Mouse (Mus musculus): ENCODE measurements around the gene Parp8. TPM values are rescaled to one million over a fixed set of nuclear protein-coding genes. Genes with fewer than 3 reads are reported as not detected.

The Parp8 gene
- total RNA-seq, 2 experiments from 2014 or later = 20.9 to 21.9 TPM

GRCm38 (mm10) chr13:116974081-116974860 lies 51.1 kb downstream of the Parp8 start:
- Histone ChIP-seq H3K27ac (peak overlapping the region; percentile 34; the same call in 1 of the 2 replicates), H3K4me3 (no peak overlapping the region)
- intact Hi-C loops (cut with DNase I) = no loop called here
- no peak for TF ChIP-seq CTCF (IDR thresholded peaks at IDR 0.05)
- no peak for DNase-seq (ENCODE audit: extremely low spot score in 1 of 2, low spot score in 2 of 2)

- intact Hi-C loops (cut with DNase I) = no loop called here
- Histone ChIP-seq H3K4me3 (no peak overlapping the region), H3K27ac (no peak overlapping the region)
- no peak for DNase-seq (ENCODE audit: extremely low spot score in 1 of 2, low spot score in 2 of 2)
- no peak for TF ChIP-seq CTCF (IDR thresholded peaks at IDR 0.05)
Observed at GRCm38 (mm10) chr13:116973491-116973890, 51.8 kb downstream of the Parp8 start.

GRCm38 (mm10) chr13:116972036-116972611 lies 53.2 kb downstream of the Parp8 start:
- TF ChIP-seq CTCF (IDR thresholded peaks at IDR 0.05) = no peak
- intact Hi-C loops (cut with DNase I) = no loop called here
- no peak for DNase-seq (ENCODE audit: extremely low spot score in 1 of 2, low spot score in 2 of 2)

GRCm38 (mm10) chr13:116970706-116971428 lies 54.5 kb downstream of the Parp8 start:
- no peak for TF ChIP-seq CTCF (IDR thresholded peaks at IDR 0.05)
- intact Hi-C loops (cut with DNase I) = no loop called here
- DNase-seq (ENCODE audit: extremely low spot score in 1 of 2, low spot score in 2 of 2) = no peak
- H3K27ac ChIP-seq = no peak overlapping the region
- no peak overlapping the region for H3K4me3 ChIP-seq

More at GRCm38 (mm10) chr13:116972036-116972611, 53.2 kb downstream of the Parp8 start:
- Histone ChIP-seq H3K27ac (no peak overlapping the region), H3K4me3 (no peak overlapping the region)

GRCm38 (mm10) chr13:116969650-116970049 lies 55.7 kb downstream of the Parp8 start:
- DNase-seq (ENCODE audit: extremely low spot score in 1 of 2, low spot score in 2 of 2) = no peak
- intact Hi-C loops (cut with DNase I) = no loop called here

GRCm38 (mm10) chr13:116968906-116969305 lies 56.4 kb downstream of the Parp8 start:
- TF ChIP-seq CTCF (IDR thresholded peaks at IDR 0.05) = no peak
- intact Hi-C loops (cut with DNase I) = no loop called here
- no peak for DNase-seq (ENCODE audit: extremely low spot score in 1 of 2, low spot score in 2 of 2)
- H3K27ac ChIP-seq = no peak overlapping the region
- no peak overlapping the region for H3K4me3 ChIP-seq

More at GRCm38 (mm10) chr13:116969650-116970049, 55.7 kb downstream of the Parp8 start:
- no peak overlapping the region for H3K27ac ChIP-seq
- TF ChIP-seq CTCF (IDR thresholded peaks at IDR 0.05) = no peak
- H3K4me3 ChIP-seq = no peak overlapping the region

GRCm38 (mm10) chr13:116967459-116967858 lies 57.9 kb downstream of the Parp8 start:
- no peak for TF ChIP-seq CTCF (IDR thresholded peaks at IDR 0.05)
- intact Hi-C loops (cut with DNase I) = no loop called here
- H3K27ac ChIP-seq = no peak overlapping the region

GRCm38 (mm10) chr13:116962480-116963462 lies 62.6 kb downstream of the Parp8 start:
- intact Hi-C loops (cut with DNase I) = no loop called here
- H3K4me3 ChIP-seq = no peak overlapping the region
- TF ChIP-seq CTCF (IDR thresholded peaks at IDR 0.05) = no peak
- H3K27ac ChIP-seq = no peak overlapping the region
- no peak for DNase-seq (ENCODE audit: extremely low spot score in 1 of 2, low spot score in 2 of 2)

More at GRCm38 (mm10) chr13:116967459-116967858, 57.9 kb downstream of the Parp8 start:
- DNase-seq (ENCODE audit: extremely low spot score in 1 of 2, low spot score in 2 of 2) = no peak
- H3K4me3 ChIP-seq = no peak overlapping the region

GRCm38 (mm10) chr13:116958776-116959589 lies 66.4 kb downstream of the Parp8 start:
- DNase-seq (ENCODE audit: extremely low spot score in 1 of 2, low spot score in 2 of 2) = no peak
- TF ChIP-seq CTCF (IDR thresholded peaks at IDR 0.05) = no peak
- no peak overlapping the region for H3K27ac ChIP-seq
- intact Hi-C loops (cut with DNase I) = no loop called here
- no peak overlapping the region for H3K4me3 ChIP-seq

GRCm38 (mm10) chr13:116957577-116957976 lies 67.8 kb downstream of the Parp8 start:
- intact Hi-C loops (cut with DNase I) = no loop called here
- H3K27ac ChIP-seq = no peak overlapping the region
- no peak for DNase-seq (ENCODE audit: extremely low spot score in 1 of 2, low spot score in 2 of 2)
- no peak overlapping the region for H3K4me3 ChIP-seq
- no peak for TF ChIP-seq CTCF (IDR thresholded peaks at IDR 0.05)

Data from left cerebral cortex, adult 2 months (tissue).